ENCODE assay signal across 26 mouse cellular contexts in genomic region chr16:31185757-31186156, GRCm38 (mm10). TPM values are rescaled to one million over a fixed set of nuclear protein-coding genes. Genes with fewer than 3 reads are reported as not detected.
DNase-seq lines count a peak whose midpoint lies in the region; ATAC-seq and TF ChIP-seq lines count a peak whose summit lies in the region.
"Had no signal": no experiment of that assay in that cellular context is flagged by ENCODE, and none has a peak within 500 bp of the region (broad histone marks: within the 10 kb centered on the region; RNA-seq: fewer than 3 reads in every experiment).

No protein-coding gene starts in this region.

- no peak overlapping the region for H3K9ac ChIP-seq in intestine, embryonic 16.5 days (ENCODE audit: low read depth, low read length)
- no peak overlapping the region for H3K9ac ChIP-seq in intestine, postnatal 0 days (ENCODE audit: low read depth, low read length)
- H3K9ac ChIP-seq in lung, embryonic 15.5 days: no peak overlapping the region
- no peak overlapping the region for H3K9ac ChIP-seq in MEL (ENCODE audit: control insufficient read depth, low read depth, low read length, poor library complexity, severe bottlenecking)
- H3K9ac ChIP-seq: embryonic facial prominence, embryonic 12.5 days; embryonic facial prominence, embryonic 15.5 days; forebrain, embryonic 12.5 days; forebrain, embryonic 15.5 days; heart, embryonic 13.5 days; hindbrain, embryonic 12.5 days; hindbrain, embryonic 15.5 days had no signal

- 88% methylated on average over 2 of the region's 2 CpGs for WGBS in intestine, embryonic 16.5 days
- WGBS in intestine, postnatal 0 days: 81% methylated on average over 2 of the region's 2 CpGs
- WGBS in lung, embryonic 15.5 days: 85% methylated on average over 2 of the region's 2 CpGs
- 69% methylated on average over 2 of the region's 2 CpGs for WGBS in lung, adult 2 months
- 48% methylated on average over 2 of the region's 2 CpGs for WGBS in macrophage (ENCODE audit: missing documents)

- no peak for TF ChIP-seq POLR2A in lung, adult 2 months (IDR thresholded peaks at IDR 0.05; ENCODE audit: borderline replicate concordance, extremely low read depth, low read depth, low read length)
- TF ChIP-seq POLR2A in MEL (IDR thresholded peaks at IDR 0.05; ENCODE audit: control insufficient read depth in 1 of 2, insufficient read depth in 1 of 2, low read depth in 1 of 2, low read length in 2 of 2, poor library complexity in 1 of 2): no peak

- no peak overlapping the region for H3K4me2 ChIP-seq in intestine, embryonic 16.5 days (ENCODE audit: low read depth, low read length)
- H3K4me2 ChIP-seq in intestine, postnatal 0 days (replicated peaks; ENCODE audit: low read depth): no peak overlapping the region
- H3K4me2 ChIP-seq in lung, embryonic 15.5 days: no peak overlapping the region
- H3K4me2 ChIP-seq: embryonic facial prominence, embryonic 12.5 days; embryonic facial prominence, embryonic 15.5 days; forebrain, embryonic 12.5 days; forebrain, embryonic 15.5 days; heart, embryonic 13.5 days; hindbrain, embryonic 12.5 days; hindbrain, embryonic 15.5 days had no signal

- H3K9me3 ChIP-seq in intestine, embryonic 16.5 days (ENCODE audit: control insufficient read depth, low read length): no peaks in the 10 kb centered on the region
- no peaks in the 10 kb centered on the region for H3K9me3 ChIP-seq in intestine, postnatal 0 days (ENCODE audit: control insufficient read depth)
- no peaks in the 10 kb centered on the region for H3K9me3 ChIP-seq in lung, embryonic 15.5 days
- H3K9me3 ChIP-seq in MEL (replicated peaks; ENCODE audit: insufficient read depth, low read length): no peaks in the 10 kb centered on the region
- H3K9me3 ChIP-seq: embryonic facial prominence, embryonic 12.5 days; embryonic facial prominence, embryonic 15.5 days; forebrain, embryonic 12.5 days; forebrain, embryonic 15.5 days; G1E; heart, embryonic 10.5 days; heart, embryonic 13.5 days; hindbrain, embryonic 12.5 days; hindbrain, embryonic 15.5 days had no signal

- peaks cover 39% of the 10 kb centered on the region for H3K4me1 ChIP-seq in intestine, embryonic 16.5 days (ENCODE audit: control insufficient read depth, insufficient read depth, low read length)
- H3K4me1 ChIP-seq in intestine, postnatal 0 days (replicated peaks; ENCODE audit: control insufficient read depth, insufficient read depth, low read length): 0 out of 2 replicates have a peak, but pooled peaks cover 13% of the 10 kb centered on the region
- peaks cover 77% of the 10 kb centered on the region for H3K4me1 ChIP-seq in lung, embryonic 15.5 days
- H3K4me1 ChIP-seq in lung, adult 2 months (ENCODE audit: control insufficient read depth, insufficient read depth, low read length): peaks cover 20% of the 10 kb centered on the region
- peaks cover 13 to 28% of the 10 kb centered on the region in 2 experiments for H3K4me1 ChIP-seq in MEL (ENCODE audit: control insufficient read depth in 1 of 2, insufficient read depth in 2 of 2, low read length in 2 of 2)

- H3K36me3 ChIP-seq in intestine, embryonic 16.5 days (ENCODE audit: control insufficient read depth, insufficient read depth, low read length): no peaks in the 10 kb centered on the region
- no peaks in the 10 kb centered on the region for H3K36me3 ChIP-seq in intestine, postnatal 0 days (ENCODE audit: control insufficient read depth, insufficient read depth)
- no peaks in the 10 kb centered on the region for H3K36me3 ChIP-seq in lung, embryonic 15.5 days
- peaks cover 0 to 26% of the 10 kb centered on the region in 2 experiments; a peak in 2 of 4 replicates for H3K36me3 ChIP-seq in MEL (ENCODE audit: control insufficient read depth in 1 of 2, insufficient read depth in 2 of 2, low read length in 2 of 2)
- H3K36me3 ChIP-seq in macrophage (ENCODE audit: inconsistent target): no peaks in the 10 kb centered on the region
- H3K36me3 ChIP-seq: embryonic facial prominence, embryonic 12.5 days; embryonic facial prominence, embryonic 15.5 days; forebrain, embryonic 12.5 days; forebrain, embryonic 15.5 days; heart, embryonic 10.5 days; heart, embryonic 13.5 days; hindbrain, embryonic 12.5 days; hindbrain, embryonic 15.5 days had no signal

- no peak for TF ChIP-seq CTCF in intestine, postnatal 0 days (IDR thresholded peaks at IDR 0.05; ENCODE audit: low read depth)
- no peak for TF ChIP-seq CTCF in lung, adult 2 months (IDR thresholded peaks at IDR 0.05; ENCODE audit: insufficient read depth, low read length)
- no peak for TF ChIP-seq CTCF in MEL (IDR thresholded peaks at IDR 0.05 in 2 of 3, conservative IDR thresholded peaks at IDR 0.05 in 1 of 3; ENCODE audit: control insufficient read depth in 1 of 3, insufficient read depth in 1 of 3, low read depth in 2 of 3, low read length in 3 of 3, poor library complexity in 1 of 3, severe bottlenecking in 1 of 3)

- peaks cover 49% of the 10 kb centered on the region for H3K79me2 ChIP-seq in MEL (ENCODE audit: control insufficient read depth, insufficient read depth, low read length, poor library complexity)
- H3K79me2 ChIP-seq in macrophage (ENCODE audit: inconsistent target): peaks cover 100% of the 10 kb centered on the region

- TF ChIP-seq RAD21 in MEL (IDR thresholded peaks at IDR 0.05; ENCODE audit: low read depth, low read length): no peak

- no peak overlapping the region for H3K4me3 ChIP-seq in intestine, embryonic 16.5 days (ENCODE audit: low read length)
- no peak overlapping the region for H3K4me3 ChIP-seq in intestine, postnatal 0 days (ENCODE audit: low read depth, low read length)
- H3K4me3 ChIP-seq in lung, embryonic 15.5 days: no peak overlapping the region
- no peak overlapping the region for H3K4me3 ChIP-seq in lung, adult 2 months (replicated peaks; ENCODE audit: extremely low read depth, low read depth, low read length)
- H3K4me3 ChIP-seq in MEL (ENCODE audit: control insufficient read depth in 1 of 2, insufficient read depth in 1 of 2, low read depth in 2 of 2, low read length in 2 of 2) (no peak overlapping the region), macrophage (ENCODE audit: inconsistent target) (no peak overlapping the region)
- H3K4me3 ChIP-seq: embryonic facial prominence, embryonic 12.5 days; embryonic facial prominence, embryonic 15.5 days; forebrain, embryonic 12.5 days; forebrain, embryonic 15.5 days; heart, adult 2 months; heart, embryonic 10.5 days; heart, embryonic 13.5 days; hindbrain, embryonic 12.5 days; hindbrain, embryonic 15.5 days had no signal

- no peak for DNase-seq in lung, adult 2 months
- DNase-seq in MEL (ENCODE audit: low read depth, low spot score): peak; percentile 53
- DNase-seq in left cerebral cortex, adult 8-10 months (ENCODE audit: low spot score in 2 of 2): no peak
- no peak for DNase-seq in cerebellum, adult 18-20 months
- DNase-seq: adrenal gland, adult 2 months; adrenal gland, postnatal 14 days; B cell, adult 2 months; cerebellum, adult 11-12 months; cerebellum, adult 9-10 months; cerebellum, postnatal 14 days; gastrocnemius, postnatal 25 days; heart, adult 2 months had no signal

- H3K27me3 ChIP-seq in intestine, embryonic 16.5 days (replicated peaks; ENCODE audit: control insufficient read depth, insufficient read depth, low read length): no peaks in the 10 kb centered on the region
- H3K27me3 ChIP-seq in intestine, postnatal 0 days (replicated peaks; ENCODE audit: control insufficient read depth, insufficient read depth, low read length): no peaks in the 10 kb centered on the region
- H3K27me3 ChIP-seq in lung, embryonic 15.5 days: no peaks in the 10 kb centered on the region
- no peaks in the 10 kb centered on the region for H3K27me3 ChIP-seq in MEL (ENCODE audit: control insufficient read depth in 1 of 2, insufficient read depth in 2 of 2, low read length in 2 of 2)
- H3K27me3 ChIP-seq: CH12.LX; embryonic facial prominence, embryonic 12.5 days; embryonic facial prominence, embryonic 15.5 days; forebrain, embryonic 12.5 days; forebrain, embryonic 15.5 days; heart, embryonic 13.5 days; hindbrain, embryonic 12.5 days; hindbrain, embryonic 15.5 days had no signal

- peak; percentile 52 to 53; a peak in 3 of 4 replicates for TF ChIP-seq EP300 in MEL (IDR thresholded peaks at IDR 0.05; ENCODE audit: low read depth in 1 of 2, low read length in 2 of 2)

- ATAC-seq in intestine, embryonic 16.5 days: no peak
- ATAC-seq in intestine, postnatal 0 days: no peak
- ATAC-seq in lung, embryonic 15.5 days (ENCODE audit: borderline replicate concordance, extremely low read depth, low FRiP score, low TSS enrichment): no peak
- ATAC-seq: forebrain, embryonic 15.5 days had no signal

- H3K27ac ChIP-seq in intestine, embryonic 16.5 days (ENCODE audit: low read length): peak overlapping the region; percentile 28; the same call in 1 of the 2 replicates
- no peak overlapping the region for H3K27ac ChIP-seq in intestine, postnatal 0 days (ENCODE audit: low read depth, low read length)
- H3K27ac ChIP-seq in lung, embryonic 15.5 days: peak overlapping the region; percentile 62
- no peak overlapping the region for H3K27ac ChIP-seq in MEL (ENCODE audit: control insufficient read depth, low read depth, low read length)
- 0 out of 2 replicates have a peak overlapping the region, but pooled peaks have one; percentile 8 for H3K27ac ChIP-seq in macrophage
- H3K27ac ChIP-seq: embryonic facial prominence, embryonic 12.5 days; embryonic facial prominence, embryonic 15.5 days; forebrain, embryonic 12.5 days; forebrain, embryonic 15.5 days; heart, adult 2 months; heart, embryonic 10.5 days; heart, embryonic 13.5 days; hindbrain, embryonic 12.5 days; hindbrain, embryonic 15.5 days had no signal

TF ChIP-seq in MEL, 35 proteins besides CTCF, POLR2A, EP300 and RAD21 (continues in another document):
- TF ChIP-seq UBTF (IDR thresholded peaks at IDR 0.05; ENCODE audit: borderline replicate concordance, insufficient read depth, low read depth, low read length) (no peak), GATA1 (IDR thresholded peaks at IDR 0.05; ENCODE audit: low read depth, low read length) (0 out of 2 replicates have a peak, but pooled peaks have one; percentile 14)

RNA-seq across cellular contexts. Expression of gene Acap2, which starts 15.3 kb away (rescaled TPM):
- 14.7 and 17.7 TPM in 2 replicates for polyA plus RNA-seq in intestine, embryonic 16.5 days (2015; fragmentation: Nextera tagmentation; extraction: Ambion mirVana)
- polyA plus RNA-seq in intestine, postnatal 0 days (2015; fragmentation: Nextera tagmentation; extraction: Ambion mirVana): 10.6 and 12.4 TPM in 2 replicates
- 24.6 and 27.2 TPM in 2 replicates for polyA plus RNA-seq in lung, embryonic 15.5 days (2015; fragmentation: Nextera tagmentation; extraction: Ambion mirVana)
- polyA plus RNA-seq in lung, adult 2 months (2012; rRNA removed): 18.6 and 21.8 TPM in 2 replicates
- 19.1 and 23.9 TPM in 2 replicates for total RNA-seq in MEL (2012; rRNA removed)
- polyA plus RNA-seq in MEL (2012; ENCODE audit: insufficient read depth in 1 of 2, insufficient read length in 2 of 2, low read depth in 1 of 2, low replicate concordance in 2 of 2, missing spikeins in 1 of 2) (10 to 100 TPM in 1 of 2 experiments, not detected in 1; 17.2 TPM), macrophage (2018) (39.6 to 55.7 TPM (median 44.7 TPM) in 3 replicates)
- 100 to 1,000 TPM in 25 of 26 experiments, 10 to 100 TPM in 1; 84.8 to 216 (median 156) TPM for total RNA-seq in macrophage (2018; cell fraction: chromatin; rRNA removed)
- 10 to 100 TPM; 55.5 to 89.9 (median 80.4) TPM for total RNA-seq in macrophage (2018; cell fraction: cytosol; rRNA removed)
- 100 to 1,000 TPM in 13 of 26 experiments, 10 to 100 TPM in 13; 65.7 to 154 (median 101) TPM for total RNA-seq in macrophage (2018; cell fraction: nucleus; rRNA removed)
- 100 to 1,000 TPM in 2 of 4 experiments, 10 to 100 TPM in 2; 90.2 to 111 (median 99.5) TPM for total RNA-seq in left cerebral cortex, adult 8-10 months (2022)

Comparison
In these comparisons a context has a peak if more than half of its experiments do, and no peak if none do; other contexts are left out.
1. H3K27ac ChIP-seq: peak in intestine, embryonic 16.5 days (single experiment), lung, embryonic 15.5 days (single experiment) and macrophage (single experiment); none in intestine, postnatal 0 days (single experiment) and MEL (single experiment).